Comparison of ENCODE assay signal across 10 mouse cellular contexts in genomic region chr12:26071610-26072009, GRCm38 (mm10).
DNase-seq lines count a peak whose midpoint lies in the region; ATAC-seq lines count a peak whose summit lies in the region.
"Had no signal": no experiment of that assay in that cellular context is flagged by ENCODE, and none has a peak within 500 bp of the region (broad histone marks: within the 10 kb centered on the region; RNA-seq: fewer than 3 reads in every experiment).

No protein-coding gene starts in this region.

- no peak overlapping the region for H3K9ac ChIP-seq in hindbrain, embryonic 13.5 days
- H3K9ac ChIP-seq in midbrain, embryonic 16.5 days (ENCODE audit: low read depth, low read length): no peak overlapping the region
- H3K9ac ChIP-seq in stomach, embryonic 16.5 days (ENCODE audit: low read length): no peak overlapping the region
- H3K9ac ChIP-seq: midbrain, embryonic 12.5 days had no signal

- H3K4me1 ChIP-seq in heart, embryonic 10.5 days: peaks cover 10% of the 10 kb centered on the region
- peaks cover 23% of the 10 kb centered on the region for H3K4me1 ChIP-seq in hindbrain, embryonic 13.5 days (replicated peaks)
- H3K4me1 ChIP-seq in midbrain, embryonic 16.5 days (ENCODE audit: control insufficient read depth, insufficient read depth, low read length): peaks cover 8% of the 10 kb centered on the region
- peaks cover 6% of the 10 kb centered on the region; the same call in 1 of the 2 replicates for H3K4me1 ChIP-seq in stomach, embryonic 16.5 days (ENCODE audit: control insufficient read depth, insufficient read depth, low read length)

- no peaks in the 10 kb centered on the region for H3K36me3 ChIP-seq in heart, embryonic 10.5 days
- no peaks in the 10 kb centered on the region for H3K36me3 ChIP-seq in hindbrain, embryonic 13.5 days
- no peaks in the 10 kb centered on the region for H3K36me3 ChIP-seq in midbrain, embryonic 16.5 days (ENCODE audit: control insufficient read depth, insufficient read depth, low read length)
- H3K36me3 ChIP-seq in stomach, embryonic 16.5 days (ENCODE audit: control insufficient read depth, insufficient read depth, low read length): no peaks in the 10 kb centered on the region
- H3K36me3 ChIP-seq: G1E; midbrain, embryonic 12.5 days had no signal

- H3K4me2 ChIP-seq in hindbrain, embryonic 13.5 days: no peak overlapping the region
- no peak overlapping the region for H3K4me2 ChIP-seq in midbrain, embryonic 16.5 days (ENCODE audit: low read length)
- no peak overlapping the region for H3K4me2 ChIP-seq in stomach, embryonic 16.5 days (ENCODE audit: low read depth, low read length)
- H3K4me2 ChIP-seq: midbrain, embryonic 12.5 days had no signal

- intact Hi-C loops in left cerebral cortex, postnatal 36 days (cut with DNase I): loop anchor here (1.0 to 10.0 kb wide), 3 partner anchors 207 to 1037 kb away; no protein-coding TSS in a partner anchor

- H3K4me3 ChIP-seq in heart, embryonic 10.5 days: no peak overlapping the region
- H3K4me3 ChIP-seq in hindbrain, embryonic 13.5 days: no peak overlapping the region
- no peak overlapping the region for H3K4me3 ChIP-seq in midbrain, embryonic 16.5 days (ENCODE audit: low read depth, low read length)
- no peak overlapping the region for H3K4me3 ChIP-seq in stomach, embryonic 16.5 days (replicated peaks; ENCODE audit: low read length)
- H3K4me3 ChIP-seq: midbrain, embryonic 12.5 days had no signal

- peak; percentile 45 to 76 for DNase-seq in heart, adult 18-20 months
- DNase-seq in heart, embryonic 10.5 days (ENCODE audit: low spot score): no peak
- peak; percentile 37 for DNase-seq in brain, embryonic 18.5 days (ENCODE audit: low read depth, low spot score)
- peak; percentile 40 for DNase-seq in fibroblast of lung, adult 2 months (ENCODE audit: low read depth)
- peak; percentile 56 to 66 for DNase-seq in left cerebral cortex, postnatal 36 days (ENCODE audit: low spot score in 2 of 2)

- H3K27me3 ChIP-seq in heart, embryonic 10.5 days (ENCODE audit: insufficient read depth, poor library complexity, severe bottlenecking): peaks cover 31% of the 10 kb centered on the region
- peaks cover 9% of the 10 kb centered on the region; the same call in 1 of the 2 replicates for H3K27me3 ChIP-seq in hindbrain, embryonic 13.5 days
- no peaks in the 10 kb centered on the region for H3K27me3 ChIP-seq in midbrain, embryonic 16.5 days (ENCODE audit: control insufficient read depth, insufficient read depth, low read depth, low read length)
- H3K27me3 ChIP-seq in stomach, embryonic 16.5 days (ENCODE audit: control insufficient read depth, insufficient read depth, low read length): no peaks in the 10 kb centered on the region

- no peaks in the 10 kb centered on the region for H3K9me3 ChIP-seq in heart, embryonic 10.5 days
- no peaks in the 10 kb centered on the region for H3K9me3 ChIP-seq in hindbrain, embryonic 13.5 days
- no peaks in the 10 kb centered on the region for H3K9me3 ChIP-seq in midbrain, embryonic 16.5 days (replicated peaks; ENCODE audit: control insufficient read depth, low read length, poor library complexity, severe bottlenecking)
- H3K9me3 ChIP-seq in stomach, embryonic 16.5 days (replicated peaks; ENCODE audit: control insufficient read depth, low read length): no peaks in the 10 kb centered on the region
- H3K9me3 ChIP-seq: midbrain, embryonic 12.5 days had no signal

- H3K27ac ChIP-seq in heart, embryonic 10.5 days: no peak overlapping the region
- no peak overlapping the region for H3K27ac ChIP-seq in hindbrain, embryonic 13.5 days
- H3K27ac ChIP-seq in midbrain, embryonic 16.5 days (ENCODE audit: low read length): no peak overlapping the region
- H3K27ac ChIP-seq in stomach, embryonic 16.5 days (ENCODE audit: low read length): no peak overlapping the region
- H3K27ac ChIP-seq: midbrain, embryonic 12.5 days had no signal

- 19% methylated on average over 3 of the region's 3 CpGs for WGBS in heart, embryonic 10.5 days
- 8% methylated on average over 3 of the region's 3 CpGs for WGBS in hindbrain, embryonic 13.5 days
- WGBS in midbrain, embryonic 16.5 days: 4% methylated on average over 3 of the region's 3 CpGs
- 6% methylated on average over 3 of the region's 3 CpGs for WGBS in stomach, embryonic 16.5 days

- peak; percentile 39; the same call in 1 of the 2 replicates for ATAC-seq in hindbrain, embryonic 13.5 days (ENCODE audit: low FRiP score)
- 0 out of 2 replicates have a peak, but pooled peaks have one; percentile 15 for ATAC-seq in midbrain, embryonic 16.5 days
- peak; percentile 24; the same call in 1 of the 2 replicates for ATAC-seq in stomach, embryonic 16.5 days (ENCODE audit: insufficient read depth, low FRiP score)
